Mouse (Mus musculus): ENCODE data around the gene Commd2. TPM values are rescaled to one million over a fixed set of nuclear protein-coding genes. Genes with fewer than 3 reads are reported as not detected.

Gene Commd2
- polyA plus RNA-seq, 1 experiment from 2014 or later, result 58.4 TPM

Small RNAs within 50 kb of the gene (microRNA-seq; reads per million reads assigned to microRNA genes)
- gene Mir6377, result not detected

Other genes with a start within 250 kb of the Commd2 start
- 0.70 and 1.1 TPM in 2 replicates for gene Tm4sf4, start 226.4 kb downstream of the Commd2 start, polyA plus RNA-seq (2014; fragmentation: Nextera tagmentation; extraction: Ambion mirVana)
- 17.4 and 20.1 TPM in 2 replicates for gene Wwtr1, start 75.8 kb downstream of the Commd2 start, polyA plus RNA-seq (2014; fragmentation: Nextera tagmentation; extraction: Ambion mirVana)
- not detected in 2 replicates for gene Ankub1, start 41.1 kb upstream of the Commd2 start, polyA plus RNA-seq (2014; fragmentation: Nextera tagmentation; extraction: Ambion mirVana)
- gene Rnf13, start 84.3 kb upstream of the Commd2 start, polyA plus RNA-seq (2014; fragmentation: Nextera tagmentation; extraction: Ambion mirVana), result 69.6 and 83.9 TPM in 2 replicates
- 49.0 and 56.5 TPM in 2 replicates for gene Pfn2, start 196.4 kb upstream of the Commd2 start, polyA plus RNA-seq (2014; fragmentation: Nextera tagmentation; extraction: Ambion mirVana)

Measured in heart, embryonic 14.5 days (tissue).